Comparison of ENCODE assay signal across 30 mouse cellular contexts in the genomic region with DNA sequence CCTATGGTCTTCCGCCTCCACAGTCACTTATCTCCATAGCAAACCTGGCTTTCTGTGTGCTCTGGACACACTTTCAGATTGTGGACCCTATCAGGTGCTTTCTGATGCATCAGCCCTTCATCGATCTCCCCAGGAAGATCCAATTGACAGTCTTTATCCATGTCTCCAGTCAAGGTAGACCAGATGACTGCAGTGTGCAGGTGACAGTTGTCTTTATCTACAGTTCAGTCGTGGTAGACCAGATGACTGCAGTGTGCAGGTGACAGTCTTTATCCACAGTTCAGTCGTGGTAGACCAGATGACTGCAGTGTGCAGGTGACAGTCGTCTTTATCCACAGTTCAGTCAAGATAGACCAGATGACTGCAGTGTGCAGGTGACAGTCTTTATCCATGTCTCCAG.
"Had no signal": no experiment of that assay in that cellular context is flagged by ENCODE, and none has a peak within 500 bp of the region (broad histone marks: within the 10 kb centered on the region; RNA-seq: fewer than 3 reads in every experiment).

No protein-coding gene starts in this region.

- H3K27me3 ChIP-seq: limb, embryonic 12.5 days; limb, embryonic 13.5 days; limb, embryonic 15.5 days; liver, embryonic 12.5 days; liver, embryonic 13.5 days; liver, embryonic 15.5 days; lung, embryonic 15.5 days; megakaryocyte, embryonic 14.5 days; midbrain, embryonic 12.5 days; midbrain, embryonic 13.5 days; midbrain, embryonic 15.5 days; neural tube, embryonic 12.5 days had no signal

- H3K9ac ChIP-seq: limb, embryonic 12.5 days; limb, embryonic 13.5 days; limb, embryonic 15.5 days; liver, embryonic 12.5 days; liver, embryonic 13.5 days; liver, embryonic 14.5 days; liver, embryonic 15.5 days; liver, postnatal 0 days; lung, embryonic 14.5 days; lung, embryonic 15.5 days; midbrain, embryonic 12.5 days; midbrain, embryonic 13.5 days; midbrain, embryonic 15.5 days; neural tube, embryonic 12.5 days had no signal

- DNase-seq: left cerebral cortex, postnatal 4 days; liver; liver, embryonic 13.5 days; liver, postnatal 0 days; lung, adult 18-20 months; lung, adult 2 months; lung, embryonic 14.5 days; lung, postnatal 10 days; lung, postnatal 14 days; lung, postnatal 36 days; lung, postnatal 4 days had no signal

- H3K4me2 ChIP-seq: limb, embryonic 12.5 days; limb, embryonic 13.5 days; limb, embryonic 15.5 days; liver, embryonic 11.5 days; liver, embryonic 12.5 days; liver, embryonic 13.5 days; liver, embryonic 15.5 days; lung, embryonic 14.5 days; lung, embryonic 15.5 days; midbrain, embryonic 12.5 days; midbrain, embryonic 13.5 days; midbrain, embryonic 15.5 days; neural tube, embryonic 12.5 days had no signal

- H3K4me3 ChIP-seq: limb, embryonic 10.5 days; limb, embryonic 12.5 days; limb, embryonic 13.5 days; limb, embryonic 15.5 days; liver, embryonic 12.5 days; liver, embryonic 13.5 days; liver, embryonic 15.5 days; lung, embryonic 15.5 days; midbrain, embryonic 10.5 days; midbrain, embryonic 12.5 days; midbrain, embryonic 13.5 days; midbrain, embryonic 15.5 days; myocyte; neural tube, embryonic 12.5 days had no signal

- H3K27ac ChIP-seq: limb, embryonic 10.5 days; limb, embryonic 12.5 days; limb, embryonic 13.5 days; limb, embryonic 15.5 days; liver, embryonic 12.5 days; liver, embryonic 13.5 days; liver, embryonic 14.5 days; liver, embryonic 15.5 days; lung, embryonic 15.5 days; macrophage; midbrain, embryonic 10.5 days; midbrain, embryonic 12.5 days; midbrain, embryonic 13.5 days; midbrain, embryonic 15.5 days; neural tube, embryonic 12.5 days had no signal

- H3K9me3 ChIP-seq: lung, embryonic 15.5 days had no signal

- H3K4me1 ChIP-seq: limb, embryonic 15.5 days; liver, embryonic 12.5 days; liver, embryonic 13.5 days; liver, embryonic 15.5 days; lung, embryonic 15.5 days; megakaryocyte, embryonic 14.5 days; midbrain, embryonic 12.5 days had no signal

- H3K36me3 ChIP-seq: limb, embryonic 10.5 days; limb, embryonic 12.5 days; limb, embryonic 15.5 days; liver, embryonic 12.5 days; liver, embryonic 15.5 days; lung, embryonic 15.5 days; midbrain, embryonic 15.5 days had no signal

- ATAC-seq: liver, embryonic 12.5 days; liver, postnatal 0 days; lung, postnatal 0 days; midbrain, embryonic 13.5 days; midbrain, embryonic 15.5 days; midbrain, embryonic 16.5 days had no signal
